Mouse (Mus musculus) heart, adult 2 months (tissue): ENCODE measurements around the gene Derl3.

ENCODE experiments used
- CTCF ChIP-seq: fragments of 200-600 bp; IDR thresholded peaks from 2 replicates; pipeline ENCODE4 v1.8.1; 2022; ENCODE audit warnings: antibody characterized with exemption, mild to moderate bottlenecking, moderate library complexity
- EP300 ChIP-seq: fragments of 200-500 bp; IDR thresholded peaks from 2 replicates; pipeline ENCODE4 v1.6.1; 2011; ENCODE audit warnings: low read depth, low read length, control low read depth; ENCODE audit not compliant: insufficient read depth
- POLR2A ChIP-seq: fragments of 200-500 bp; IDR thresholded peaks from 2 replicates; pipeline ENCODE4 v1.6.1; 2011; ENCODE audit warnings: mild to moderate bottlenecking, low read depth, low read length, control low read depth; ENCODE audit not compliant: insufficient read depth

- 0 out of 2 replicates have a peak, but pooled peaks have one; percentile 1 for TF ChIP-seq CTCF
- TF ChIP-seq POLR2A = peak; percentile 26; the same call in 1 of the 2 replicates
- TF ChIP-seq EP300 = no peak
These were observed 43.9 kb downstream of the Derl3 start for GRCm38 (mm10) chr10:75936909-75937667.
